18 mouse cellular contexts compared by ENCODE assay signal in the genomic region with DNA sequence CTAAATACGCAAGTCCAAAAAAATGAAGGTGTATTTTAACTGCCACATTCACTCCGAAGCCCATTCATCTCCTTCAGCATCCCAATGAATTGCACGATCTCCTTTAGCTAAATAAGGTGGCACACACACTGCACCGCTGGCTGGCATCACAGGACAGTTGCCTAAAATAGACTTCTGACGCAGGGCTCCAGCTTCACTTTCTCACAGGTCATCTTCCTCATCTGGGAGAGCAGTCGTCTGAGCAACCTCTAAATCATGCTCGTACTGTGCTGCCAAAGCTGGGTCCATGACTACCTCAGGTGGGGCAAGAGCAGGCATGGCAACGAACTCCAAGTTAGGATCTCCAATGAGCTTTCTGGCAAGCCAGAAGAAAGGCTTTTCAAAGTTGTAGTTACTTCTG. TPM values are rescaled to one million over a fixed set of nuclear protein-coding genes. Genes with fewer than 3 reads are reported as not detected.
A peak's percentile ranks its signal among the peaks of the same experiment; 100 is the strongest.
DNase-seq lines count a peak whose midpoint lies in the region; ATAC-seq and TF ChIP-seq lines count a peak whose summit lies in the region.
"Had no signal": no experiment of that assay in that cellular context is flagged by ENCODE, and none has a peak within 500 bp of the region (broad histone marks: within the 10 kb centered on the region; RNA-seq: fewer than 3 reads in every experiment).

No protein-coding gene starts in this region.

- TF ChIP-seq EP300 in stomach, postnatal 0 days (optimal IDR thresholded peaks at IDR 0.05), result no peak
- no peak for TF ChIP-seq EP300 in heart, postnatal 0 days (IDR thresholded peaks at IDR 0.05; ENCODE audit: low read depth)

- 83% methylated on average over 8 of the region's 8 CpGs for WGBS in stomach, embryonic 15.5 days
- 80% methylated on average over 8 of the region's 8 CpGs for WGBS in stomach, postnatal 0 days
- WGBS in heart, postnatal 0 days, result 64% methylated on average over 8 of the region's 8 CpGs

- no peaks in the 10 kb centered on the region for H3K4me1 ChIP-seq in stomach, embryonic 15.5 days
- H3K4me1 ChIP-seq in stomach, postnatal 0 days (replicated peaks; ENCODE audit: control insufficient read depth, insufficient read depth), result no peaks in the 10 kb centered on the region
- H3K4me1 ChIP-seq in heart, postnatal 0 days (ENCODE audit: control insufficient read depth, insufficient read depth), result peaks cover 5% of the 10 kb centered on the region; the same call in 1 of the 2 replicates
- H3K4me1 ChIP-seq: midbrain, embryonic 15.5 days; neural tube, embryonic 12.5 days had no signal

- no peak overlapping the region for H3K9ac ChIP-seq in stomach, embryonic 15.5 days
- H3K9ac ChIP-seq in stomach, postnatal 0 days (ENCODE audit: low read length), result no peak overlapping the region
- H3K9ac ChIP-seq in heart, postnatal 0 days (replicated peaks; ENCODE audit: low read depth, low read length), result no peak overlapping the region
- H3K9ac ChIP-seq: midbrain, embryonic 15.5 days had no signal

- no peak for TF ChIP-seq CTCF in stomach, postnatal 0 days (IDR thresholded peaks at IDR 0.05; ENCODE audit: low read depth)
- TF ChIP-seq CTCF in heart, postnatal 0 days (IDR thresholded peaks at IDR 0.05; ENCODE audit: low read depth), result no peak

- no peaks in the 10 kb centered on the region for H3K36me3 ChIP-seq in stomach, embryonic 15.5 days
- H3K36me3 ChIP-seq in stomach, postnatal 0 days (ENCODE audit: control insufficient read depth, insufficient read depth, low read length), result no peaks in the 10 kb centered on the region
- H3K36me3 ChIP-seq in heart, postnatal 0 days (replicated peaks; ENCODE audit: control insufficient read depth, insufficient read depth, low read length), result no peaks in the 10 kb centered on the region
- H3K36me3 ChIP-seq: hindbrain, embryonic 10.5 days; midbrain, embryonic 15.5 days; neural tube, embryonic 12.5 days had no signal

- ATAC-seq in stomach, embryonic 15.5 days (ENCODE audit: insufficient read depth, low FRiP score, low read depth), result no peak
- no peak for ATAC-seq in stomach, postnatal 0 days (ENCODE audit: low FRiP score, low TSS enrichment)
- 0 out of 2 replicates have a peak, but pooled peaks have one; percentile 42 for ATAC-seq in heart, postnatal 0 days (ENCODE audit: insufficient read depth, low read depth)
- ATAC-seq in monocyte, adult 5-6 weeks (replicated peaks; ENCODE audit: insufficient number of reproducible peaks, low FRiP score, low TSS enrichment, poor library complexity, severe bottlenecking), result 0 out of 2 replicates have a peak, but pooled peaks have one; percentile 35

- intact Hi-C loops in heart, postnatal 25 days (cut with DNase I), result loop anchor here (5.0 kb wide), 2 partner anchors 58 to 183 kb away; no protein-coding TSS in a partner anchor

- peak overlapping the region; percentile 61; the same call in 1 of the 2 replicates for H3K4me2 ChIP-seq in stomach, embryonic 15.5 days
- H3K4me2 ChIP-seq in stomach, postnatal 0 days (replicated peaks; ENCODE audit: low read depth), result no peak overlapping the region
- H3K4me2 ChIP-seq in heart, postnatal 0 days (ENCODE audit: low read depth, low read length), result peak overlapping the region; percentile 60; the same call in 1 of the 2 replicates

- H3K27me3 ChIP-seq in stomach, embryonic 15.5 days (replicated peaks), result no peaks in the 10 kb centered on the region
- H3K27me3 ChIP-seq in stomach, postnatal 0 days (ENCODE audit: control insufficient read depth, insufficient read depth, low read length), result no peaks in the 10 kb centered on the region
- H3K27me3 ChIP-seq in heart, postnatal 0 days (ENCODE audit: control insufficient read depth, insufficient read depth, low read length), result no peaks in the 10 kb centered on the region
- H3K27me3 ChIP-seq: midbrain, embryonic 15.5 days; neural tube, embryonic 12.5 days had no signal

- peak; percentile 33 to 56 for DNase-seq in heart, adult 18-20 months
- DNase-seq in heart, postnatal 25 days (ENCODE audit: low spot score), result no peak
- no peak for DNase-seq in stomach, postnatal 0 days (ENCODE audit: low spot score)
- peak; percentile 23 for DNase-seq in heart, postnatal 0 days (ENCODE audit: low spot score)
- no peak for DNase-seq in thymus, adult 18-20 months
- DNase-seq in adrenal gland, adult 18-20 months (ENCODE audit: low spot score in 2 of 2), result no peak

- no peak overlapping the region for H3K4me3 ChIP-seq in stomach, embryonic 15.5 days (replicated peaks)
- H3K4me3 ChIP-seq in stomach, postnatal 0 days (ENCODE audit: low read depth, low read length), result no peak overlapping the region
- no peak overlapping the region for H3K4me3 ChIP-seq in heart, postnatal 0 days (ENCODE audit: low read depth, low read length)

- no peak overlapping the region for H3K27ac ChIP-seq in stomach, embryonic 15.5 days
- no peak overlapping the region for H3K27ac ChIP-seq in stomach, postnatal 0 days (replicated peaks)
- peak overlapping the region; percentile 73 for H3K27ac ChIP-seq in heart, postnatal 0 days (ENCODE audit: low read depth)
- H3K27ac ChIP-seq: liver, embryonic 14.5 days; midbrain, embryonic 15.5 days; neural tube, embryonic 12.5 days had no signal

- H3K9me3 ChIP-seq in stomach, embryonic 15.5 days, result no peaks in the 10 kb centered on the region
- H3K9me3 ChIP-seq in stomach, postnatal 0 days (ENCODE audit: control insufficient read depth, low read length), result no peaks in the 10 kb centered on the region
- no peaks in the 10 kb centered on the region for H3K9me3 ChIP-seq in heart, postnatal 0 days (replicated peaks; ENCODE audit: control insufficient read depth, low read length)
- H3K9me3 ChIP-seq: midbrain, embryonic 15.5 days; neural tube, embryonic 12.5 days had no signal

RNA-seq across cellular contexts. Expression of a gene that starts 0.7 kb away (rescaled TPM):
- total RNA-seq in heart, adult 18-20 months (2021), result 1 to 10 TPM; 7.5 to 8.3 TPM
- 1 to 10 TPM; 5.8 to 6.2 TPM for total RNA-seq in heart, postnatal 25 days (2021)
- polyA plus RNA-seq in stomach, embryonic 15.5 days (2015; fragmentation: Nextera tagmentation; extraction: Ambion mirVana), result 0.30 and 0.55 TPM in 2 replicates
- 0.35 and 0.50 TPM in 2 replicates for polyA plus RNA-seq in stomach, postnatal 0 days (2015; fragmentation: Nextera tagmentation; extraction: Ambion mirVana)
- 0.35 and 1.1 TPM in 2 replicates for total RNA-seq in heart, postnatal 0 days (2014; rRNA removed; ENCODE audit: low replicate concordance)
- 4.4 and 6.5 TPM in 2 replicates for polyA plus RNA-seq in heart, postnatal 0 days (2015; fragmentation: Nextera tagmentation; extraction: Ambion mirVana)
- total RNA-seq in monocyte, adult 5-6 weeks (2017), result 0.53 to 2.8 TPM in 2 of 3 replicates, not detected in the other
- 1 to 10 TPM; 1.5 to 2.0 TPM for total RNA-seq in adrenal gland, adult 18-20 months (2021)
- total RNA-seq: megakaryocyte progenitor cell, adult 5-6 weeks had no signal

RNA-seq across cellular contexts. Expression of a gene that starts 8.3 kb away (rescaled TPM):
- not detected for total RNA-seq in heart, adult 18-20 months (2021)
- not detected for total RNA-seq in heart, postnatal 25 days (2021)
- polyA plus RNA-seq in stomach, embryonic 15.5 days (2015; fragmentation: Nextera tagmentation; extraction: Ambion mirVana), result not detected in 2 replicates
- polyA plus RNA-seq in stomach, postnatal 0 days (2015; fragmentation: Nextera tagmentation; extraction: Ambion mirVana), result not detected in 2 replicates
- not detected in 2 replicates for total RNA-seq in heart, postnatal 0 days (2014; rRNA removed; ENCODE audit: low replicate concordance)
- not detected in 2 replicates for polyA plus RNA-seq in heart, postnatal 0 days (2015; fragmentation: Nextera tagmentation; extraction: Ambion mirVana)
- total RNA-seq in monocyte, adult 5-6 weeks (2017), result not detected in 3 replicates
- total RNA-seq in adrenal gland, adult 18-20 months (2021), result under 1 TPM in 1 of 2 experiments, not detected in 1; 0.22 TPM
- total RNA-seq: adrenal gland, postnatal 14 days; left cerebral cortex, postnatal 10 days; megakaryocyte progenitor cell, adult 5-6 weeks had no signal
- polyA plus RNA-seq: embryonic facial prominence, embryonic 11.5 days; frontal cortex, adult 2 months; hindbrain, embryonic 10.5 days; liver, embryonic 14.5 days; midbrain, embryonic 15.5 days; small intestine, adult 2 months had no signal

RNA-seq across cellular contexts. Expression of a gene that starts 24.4 kb away (rescaled TPM):
- total RNA-seq in heart, adult 18-20 months (2021), result not detected
- total RNA-seq in heart, postnatal 25 days (2021), result not detected
- 0.01 TPM in 1 of 2 replicates, not detected in the other for polyA plus RNA-seq in stomach, embryonic 15.5 days (2015; fragmentation: Nextera tagmentation; extraction: Ambion mirVana)
- 0.01 TPM in 1 of 2 replicates, not detected in the other for polyA plus RNA-seq in stomach, postnatal 0 days (2015; fragmentation: Nextera tagmentation; extraction: Ambion mirVana)
- not detected in 2 replicates for total RNA-seq in heart, postnatal 0 days (2014; rRNA removed; ENCODE audit: low replicate concordance)
- not detected in 2 replicates for polyA plus RNA-seq in heart, postnatal 0 days (2015; fragmentation: Nextera tagmentation; extraction: Ambion mirVana)
- total RNA-seq in monocyte, adult 5-6 weeks (2017), result not detected in 3 replicates
- not detected for total RNA-seq in adrenal gland, adult 18-20 months (2021)
- total RNA-seq: adrenal gland, postnatal 14 days; left cerebral cortex, postnatal 10 days; megakaryocyte progenitor cell, adult 5-6 weeks had no signal
- polyA plus RNA-seq: frontal cortex, adult 2 months; hindbrain, embryonic 10.5 days; liver, embryonic 14.5 days; small intestine, adult 2 months had no signal

RNA-seq across cellular contexts. Expression of a gene that starts 45.0 kb away (rescaled TPM):
- total RNA-seq in heart, adult 18-20 months (2021), result 100 to 1,000 TPM; 183 to 191 TPM
- total RNA-seq in heart, postnatal 25 days (2021), result 100 to 1,000 TPM; 178 to 187 TPM
- polyA plus RNA-seq in stomach, embryonic 15.5 days (2015; fragmentation: Nextera tagmentation; extraction: Ambion mirVana), result 54.5 and 59.6 TPM in 2 replicates
- polyA plus RNA-seq in stomach, postnatal 0 days (2015; fragmentation: Nextera tagmentation; extraction: Ambion mirVana), result 41.0 and 44.5 TPM in 2 replicates
- total RNA-seq in heart, postnatal 0 days (2014; rRNA removed; ENCODE audit: low replicate concordance), result 208 and 236 TPM in 2 replicates
- 53.0 and 56.4 TPM in 2 replicates for polyA plus RNA-seq in heart, postnatal 0 days (2015; fragmentation: Nextera tagmentation; extraction: Ambion mirVana)
- 65.8 to 88.9 TPM (median 80.5 TPM) in 3 replicates for total RNA-seq in monocyte, adult 5-6 weeks (2017)
- 100 to 1,000 TPM; 140 to 142 TPM for total RNA-seq in adrenal gland, adult 18-20 months (2021)

Comparison
In these comparisons a context has a peak if more than half of its experiments do, and no peak if none do; other contexts are left out.
1. DNase-seq: peak in heart, adult 18-20 months (2 of 2) and heart, postnatal 0 days (single experiment); none in heart, postnatal 25 days (single experiment), stomach, postnatal 0 days (single experiment), thymus, adult 18-20 months (0 of 2) and adrenal gland, adult 18-20 months (0 of 2).
2. ATAC-seq: peak in heart, postnatal 0 days (single experiment) and monocyte, adult 5-6 weeks (single experiment); none in stomach, embryonic 15.5 days (single experiment) and stomach, postnatal 0 days (single experiment).